Mouse (Mus musculus): ENCODE measurements around the gene Fzd2.
"Not testable (repeated sequence)": the region's sequence is repeated elsewhere in the genome, so short reads cannot be mapped to it uniquely, and the experiment has no call there.

The Fzd2 gene

GRCm38 (mm10) chr11:102604010-102604584, at the start of gene Fzd2:
Gene Fzd2, plus strand, starts transcription at chr11:102604396.
- Histone ChIP-seq H3K36me3 (ENCODE audit: control insufficient read depth, insufficient read depth, low read length, poor library complexity, severe bottlenecking) (no peaks in the 10 kb centered on the region), H3K27me3 (ENCODE audit: control insufficient read depth, insufficient read depth, low read length, poor library complexity, severe bottlenecking) (peaks cover 2% of the 10 kb centered on the region; the same call in 1 of the 2 replicates)
- peak; percentile 30 for DNase-seq (ENCODE audit: low read depth, low spot score)

- no peaks in the 10 kb centered on the region for H3K27me3 ChIP-seq (ENCODE audit: control insufficient read depth, insufficient read depth, low read length, poor library complexity, severe bottlenecking)
- H3K36me3 ChIP-seq (ENCODE audit: control insufficient read depth, insufficient read depth, low read length, poor library complexity, severe bottlenecking): no peaks in the 10 kb centered on the region
- DNase-seq (ENCODE audit: low read depth, low spot score): no peak
Measured at GRCm38 (mm10) chr11:102555400-102556030, 48.7 kb upstream of the Fzd2 start.

GRCm38 (mm10) chr11:102556031-102556715, 48.0 kb upstream of the Fzd2 start, which contains the start of gene Gpatch8:
Gene Gpatch8, minus strand, starts transcription at chr11:102556392.
- Histone ChIP-seq H3K36me3 (ENCODE audit: control insufficient read depth, insufficient read depth, low read length, poor library complexity, severe bottlenecking) (no peaks in the 10 kb centered on the region), H3K27me3 (ENCODE audit: control insufficient read depth, insufficient read depth, low read length, poor library complexity, severe bottlenecking) (no peaks in the 10 kb centered on the region)
- DNase-seq (ENCODE audit: low read depth, low spot score): peak; percentile 93

GRCm38 (mm10) chr11:102556716-102557074, 47.5 kb upstream of the Fzd2 start:
- no peak for DNase-seq (ENCODE audit: low read depth, low spot score)
- Histone ChIP-seq H3K27me3 (ENCODE audit: control insufficient read depth, insufficient read depth, low read length, poor library complexity, severe bottlenecking) (no peaks in the 10 kb centered on the region), H3K36me3 (ENCODE audit: control insufficient read depth, insufficient read depth, low read length, poor library complexity, severe bottlenecking) (no peaks in the 10 kb centered on the region)

GRCm38 (mm10) chr11:102557386-102557785, 46.8 kb upstream of the Fzd2 start:
- Histone ChIP-seq H3K36me3 (ENCODE audit: control insufficient read depth, insufficient read depth, low read length, poor library complexity, severe bottlenecking) (no peaks in the 10 kb centered on the region), H3K27me3 (ENCODE audit: control insufficient read depth, insufficient read depth, low read length, poor library complexity, severe bottlenecking) (no peaks in the 10 kb centered on the region)
- DNase-seq (ENCODE audit: low read depth, low spot score): no peak

GRCm38 (mm10) chr11:102558704-102559103, 45.5 kb upstream of the Fzd2 start:
- Histone ChIP-seq H3K36me3 (ENCODE audit: control insufficient read depth, insufficient read depth, low read length, poor library complexity, severe bottlenecking) (no peaks in the 10 kb centered on the region), H3K27me3 (ENCODE audit: control insufficient read depth, insufficient read depth, low read length, poor library complexity, severe bottlenecking) (no peaks in the 10 kb centered on the region)
- no peak for DNase-seq (ENCODE audit: low read depth, low spot score)

- H3K27me3 ChIP-seq (ENCODE audit: control insufficient read depth, insufficient read depth, low read length, poor library complexity, severe bottlenecking); H3K36me3 ChIP-seq (ENCODE audit: control insufficient read depth, insufficient read depth, low read length, poor library complexity, severe bottlenecking); DNase-seq (ENCODE audit: low read depth, low spot score): not testable (repeated sequence)
Measured at GRCm38 (mm10) chr11:102564952-102565671, 39.1 kb upstream of the Fzd2 start.

GRCm38 (mm10) chr11:102565741-102566140, 38.5 kb upstream of the Fzd2 start:
- H3K36me3 ChIP-seq (ENCODE audit: control insufficient read depth, insufficient read depth, low read length, poor library complexity, severe bottlenecking): no peaks in the 10 kb centered on the region
- H3K27me3 ChIP-seq (ENCODE audit: control insufficient read depth, insufficient read depth, low read length, poor library complexity, severe bottlenecking): no peaks in the 10 kb centered on the region
- DNase-seq (ENCODE audit: low read depth, low spot score): no peak

GRCm38 (mm10) chr11:102566290-102566689, 37.9 kb upstream of the Fzd2 start:
- H3K27me3 ChIP-seq (ENCODE audit: control insufficient read depth, insufficient read depth, low read length, poor library complexity, severe bottlenecking): no peaks in the 10 kb centered on the region
- no peak for DNase-seq (ENCODE audit: low read depth, low spot score)
- H3K36me3 ChIP-seq (ENCODE audit: control insufficient read depth, insufficient read depth, low read length, poor library complexity, severe bottlenecking): no peaks in the 10 kb centered on the region

- DNase-seq (ENCODE audit: low read depth, low spot score): no peak
- Histone ChIP-seq H3K36me3 (ENCODE audit: control insufficient read depth, insufficient read depth, low read length, poor library complexity, severe bottlenecking) (no peaks in the 10 kb centered on the region), H3K27me3 (ENCODE audit: control insufficient read depth, insufficient read depth, low read length, poor library complexity, severe bottlenecking) (no peaks in the 10 kb centered on the region)
Measured at GRCm38 (mm10) chr11:102567157-102567556, 37.0 kb upstream of the Fzd2 start.

- no peaks in the 10 kb centered on the region for H3K27me3 ChIP-seq (ENCODE audit: control insufficient read depth, insufficient read depth, low read length, poor library complexity, severe bottlenecking)
- no peak for DNase-seq (ENCODE audit: low read depth, low spot score)
- H3K36me3 ChIP-seq (ENCODE audit: control insufficient read depth, insufficient read depth, low read length, poor library complexity, severe bottlenecking): no peaks in the 10 kb centered on the region
Measured at GRCm38 (mm10) chr11:102567723-102568122, 36.5 kb upstream of the Fzd2 start.

GRCm38 (mm10) chr11:102568191-102568590, 36.0 kb upstream of the Fzd2 start:
- peak; percentile 15 for DNase-seq (ENCODE audit: low read depth, low spot score)

GRCm38 (mm10) chr11:102568756-102569377, 35.3 kb upstream of the Fzd2 start:
- no peak for DNase-seq (ENCODE audit: low read depth, low spot score)
- H3K27me3 ChIP-seq (ENCODE audit: control insufficient read depth, insufficient read depth, low read length, poor library complexity, severe bottlenecking): no peaks in the 10 kb centered on the region
- no peaks in the 10 kb centered on the region for H3K36me3 ChIP-seq (ENCODE audit: control insufficient read depth, insufficient read depth, low read length, poor library complexity, severe bottlenecking)

More at GRCm38 (mm10) chr11:102568191-102568590, 36.0 kb upstream of the Fzd2 start:
- H3K27me3 ChIP-seq (ENCODE audit: control insufficient read depth, insufficient read depth, low read length, poor library complexity, severe bottlenecking): no peaks in the 10 kb centered on the region
- no peaks in the 10 kb centered on the region for H3K36me3 ChIP-seq (ENCODE audit: control insufficient read depth, insufficient read depth, low read length, poor library complexity, severe bottlenecking)

GRCm38 (mm10) chr11:102572866-102573663, 31.1 kb upstream of the Fzd2 start:
- DNase-seq (ENCODE audit: low read depth, low spot score): peak; percentile 84
- H3K36me3 ChIP-seq (ENCODE audit: control insufficient read depth, insufficient read depth, low read length, poor library complexity, severe bottlenecking): no peaks in the 10 kb centered on the region
- H3K27me3 ChIP-seq (ENCODE audit: control insufficient read depth, insufficient read depth, low read length, poor library complexity, severe bottlenecking): no peaks in the 10 kb centered on the region

Data from splenic B cell, adult 2 months (primary cell).